Mouse (Mus musculus) neural tube, embryonic 11.5 days (tissue): ENCODE data around the gene Tifab. TPM values are rescaled to one million over a fixed set of nuclear protein-coding genes. Genes with fewer than 3 reads are reported as not detected.

Experiments
- ATAC-seq: fragments of 200-750 bp; cut with Nextera tagmentation; 2 replicates; pipeline ENCODE4 v1.8.0; 2017; ENCODE audit warnings: moderate number of reproducible peaks, mild to moderate bottlenecking, moderate TSS enrichment, moderate library complexity; ENCODE audit not compliant: insufficient read depth, low FRiP score, low TSS enrichment
- DNase-seq: peaks from one replicate; pipeline ENCODE4 v3.0.0-alpha.2; 2015; ENCODE audit warnings: low spot score
- H3K27ac ChIP-seq: fragments of 300-500 bp; sonication (generic); 2 replicates; pipeline ENCODE4 v1.5.1; 2014; ENCODE audit warnings: low read depth, mild to moderate bottlenecking, low read length
- H3K27me3 ChIP-seq: fragments of 300-500 bp; sonication (generic); 2 replicates; pipeline ENCODE4 v1.6.1; 2014; ENCODE audit warnings: mild to moderate bottlenecking, low read length, mixed read lengths; ENCODE audit not compliant: control insufficient read depth, insufficient read depth
- H3K36me3 ChIP-seq: fragments of 300-500 bp; sonication (generic); 2 replicates; pipeline ENCODE4 v1.6.1; 2014; ENCODE audit warnings: mild to moderate bottlenecking, low read length, moderate library complexity, mixed read lengths; ENCODE audit not compliant: control insufficient read depth, insufficient read depth
- H3K4me1 ChIP-seq: fragments of 300-500 bp; sonication (generic); 2 replicates; pipeline ENCODE4 v1.6.1; 2014; ENCODE audit warnings: low read length, mixed read lengths; ENCODE audit not compliant: control insufficient read depth, insufficient read depth
- H3K4me2 ChIP-seq: fragments of 300-500 bp; sonication (generic); 2 replicates; pipeline ENCODE4 v1.6.1; 2014; ENCODE audit warnings: low read depth, mild to moderate bottlenecking, moderate library complexity
- H3K4me3 ChIP-seq: fragments of 300-500 bp; sonication (generic); 2 replicates; pipeline ENCODE4 v1.5.1; 2014; ENCODE audit warnings: low read depth, low read length
- H3K9ac ChIP-seq: fragments of 300-500 bp; sonication (generic); 2 replicates; pipeline ENCODE4 v1.6.1; 2014; ENCODE audit warnings: mild to moderate bottlenecking, low read length
- H3K9me3 ChIP-seq: fragments of 300-500 bp; sonication (generic); 2 replicates; pipeline ENCODE4 v1.6.1; 2016; ENCODE audit warnings: low read length; ENCODE audit not compliant: control insufficient read depth
- WGBS: fragments of 180-500 bp; shearing (Covaris S2); extraction: QIAGEN DNeasy Blood & Tissue Kit; methylation state at CpG from one replicate; pipeline ENCODE4 v1.1.7; 2014; 5-methylcytosine and 5-hydroxymethylcytosine counted together
- polyA plus RNA-seq: library from polyadenylated mRNA; unstranded; fragments of >200 nt; fragmentation: Nextera tagmentation; extraction: Ambion mirVana; gene quantifications from 2 replicates; pipeline ENCODE4 v1.2.1, GENCODE M21; 2014

Gene Tifab
- polyA plus RNA-seq, 1 experiment from 2014 or later = 0.44 TPM

GRCm38 (mm10) chr13:56129014-56129413 lies 49.7 kb downstream of the Tifab start:
- Histone ChIP-seq H3K9ac (no peak overlapping the region), H3K36me3 (peaks cover 40% of the 10 kb centered on the region), H3K27me3 (no peaks in the 10 kb centered on the region), H3K27ac (no peak overlapping the region), H3K4me1 (peaks cover 9% of the 10 kb centered on the region), H3K4me2 (no peak overlapping the region), H3K9me3 (no peaks in the 10 kb centered on the region), H3K4me3 (no peak overlapping the region)
- WGBS = 83% methylated on average over 4 of the region's 4 CpGs
- DNase-seq (no peak), ATAC-seq (no peak)

GRCm38 (mm10) chr13:56125632-56126031 lies 53.1 kb downstream of the Tifab start:
- Histone ChIP-seq H3K9ac (no peak overlapping the region), H3K27ac (no peak overlapping the region), H3K4me1 (no peaks in the 10 kb centered on the region), H3K9me3 (no peaks in the 10 kb centered on the region), H3K27me3 (no peaks in the 10 kb centered on the region), H3K36me3 (peaks cover 49% of the 10 kb centered on the region), H3K4me3 (no peak overlapping the region), H3K4me2 (no peak overlapping the region)
- no peak for ATAC-seq
- 95% methylated on average over 10 of the region's 10 CpGs for WGBS
- DNase-seq = no peak

Other genes starting within 250 kb of the Tifab start
- gene H2afy, start 42.5 kb downstream of the Tifab start, polyA plus RNA-seq = 613 and 627 TPM in 2 replicates
- 37.3 and 44.0 TPM in 2 replicates for gene Neurog1, start 73.3 kb upstream of the Tifab start, polyA plus RNA-seq
- 35.7 and 42.4 TPM in 2 replicates for gene Cxcl14, start 117.7 kb upstream of the Tifab start, polyA plus RNA-seq
- not detected in 2 replicates for gene Gm3045, start 247.7 kb upstream of the Tifab start, polyA plus RNA-seq